29 mouse cellular contexts compared by ENCODE assay signal in genomic region chr1:165440788-165441187, GRCm38 (mm10). TPM values are rescaled to one million over a fixed set of nuclear protein-coding genes. Genes with fewer than 3 reads are reported as not detected.
A peak's percentile ranks its signal among the peaks of the same experiment; 100 is the strongest.
DNase-seq lines count a peak whose midpoint lies in the region; ATAC-seq and TF ChIP-seq lines count a peak whose summit lies in the region.
"Had no signal": no experiment of that assay in that cellular context is flagged by ENCODE, and none has a peak within 500 bp of the region (broad histone marks: within the 10 kb centered on the region; RNA-seq: fewer than 3 reads in every experiment).

No protein-coding gene starts in this region.

- H3K9me3 ChIP-seq in forebrain, embryonic 11.5 days (ENCODE audit: control insufficient read depth, low read length), result no peaks in the 10 kb centered on the region; the same call in 1 of the 2 replicates
- H3K9me3 ChIP-seq in forebrain, embryonic 12.5 days, result no peaks in the 10 kb centered on the region
- H3K9me3 ChIP-seq in hindbrain, embryonic 12.5 days (replicated peaks), result no peaks in the 10 kb centered on the region
- no peaks in the 10 kb centered on the region; the same call in 1 of the 2 replicates for H3K9me3 ChIP-seq in hindbrain, embryonic 10.5 days
- no peaks in the 10 kb centered on the region for H3K9me3 ChIP-seq in liver, embryonic 13.5 days (replicated peaks)
- no peaks in the 10 kb centered on the region for H3K9me3 ChIP-seq in liver, postnatal 0 days (ENCODE audit: low read length)
- H3K9me3 ChIP-seq in embryonic facial prominence, embryonic 12.5 days, result no peaks in the 10 kb centered on the region
- H3K9me3 ChIP-seq: embryonic facial prominence, embryonic 15.5 days; G1E had no signal

- ATAC-seq in forebrain, embryonic 11.5 days (replicated peaks; ENCODE audit: low FRiP score), result 0 out of 2 replicates have a peak, but pooled peaks have one; percentile 2
- no peak for ATAC-seq in forebrain, embryonic 12.5 days (ENCODE audit: low FRiP score)
- 0 out of 2 replicates have a peak, but pooled peaks have one; percentile 56 for ATAC-seq in hindbrain, embryonic 12.5 days (ENCODE audit: low FRiP score)
- ATAC-seq in liver, embryonic 13.5 days (ENCODE audit: low read depth), result peak; percentile 34; the same call in 1 of the 2 replicates
- ATAC-seq in liver, postnatal 0 days, result no peak
- 0 out of 2 replicates have a peak, but pooled peaks have one; percentile 41 for ATAC-seq in embryonic facial prominence, embryonic 12.5 days (ENCODE audit: insufficient number of reproducible peaks, insufficient read depth, low FRiP score, low TSS enrichment)
- ATAC-seq: forebrain, embryonic 14.5 days; intestine, embryonic 16.5 days; midbrain, embryonic 15.5 days had no signal

- no peak for DNase-seq in forebrain, embryonic 11.5 days (ENCODE audit: low spot score)
- no peak for DNase-seq in hindbrain, embryonic 10.5 days (ENCODE audit: low spot score)
- no peak for DNase-seq in liver, embryonic 13.5 days
- DNase-seq in liver, postnatal 0 days, result no peak
- DNase-seq in urinary bladder, postnatal 10 days (ENCODE audit: low spot score), result no peak
- DNase-seq: adrenal gland, adult 8-10 months; cerebellum, adult 8-10 months; cerebellum, postnatal 36 days; embryo, embryonic 11 days; kidney, adult 8-10 months; kidney, postnatal 36 days; lung, adult 2 months; lung, postnatal 10 days; right cerebral cortex, adult 18-20 months; spleen, adult 18-20 months; thymus, adult 18-20 months; thymus, postnatal 25 days had no signal

- no peak overlapping the region for H3K4me2 ChIP-seq in forebrain, embryonic 11.5 days (ENCODE audit: low read depth, low read length, severe bottlenecking)
- no peak overlapping the region for H3K4me2 ChIP-seq in forebrain, embryonic 12.5 days
- no peak overlapping the region for H3K4me2 ChIP-seq in hindbrain, embryonic 12.5 days (replicated peaks)
- H3K4me2 ChIP-seq in liver, embryonic 13.5 days, result no peak overlapping the region
- no peak overlapping the region for H3K4me2 ChIP-seq in liver, postnatal 0 days (ENCODE audit: low read depth, low read length)
- H3K4me2 ChIP-seq in embryonic facial prominence, embryonic 12.5 days (replicated peaks), result no peak overlapping the region
- H3K4me2 ChIP-seq: embryonic facial prominence, embryonic 15.5 days; limb, embryonic 13.5 days; midbrain, embryonic 15.5 days had no signal

- H3K4me1 ChIP-seq in forebrain, embryonic 11.5 days (replicated peaks; ENCODE audit: control insufficient read depth, insufficient read depth, low read length), result no peaks in the 10 kb centered on the region
- H3K4me1 ChIP-seq in forebrain, embryonic 12.5 days, result no peaks in the 10 kb centered on the region
- H3K4me1 ChIP-seq in hindbrain, embryonic 12.5 days, result no peaks in the 10 kb centered on the region
- peaks cover 7% of the 10 kb centered on the region for H3K4me1 ChIP-seq in hindbrain, embryonic 10.5 days (replicated peaks)
- peaks cover 18% of the 10 kb centered on the region for H3K4me1 ChIP-seq in liver, embryonic 13.5 days (replicated peaks)
- peaks cover 6% of the 10 kb centered on the region; the same call in 1 of the 2 replicates for H3K4me1 ChIP-seq in liver, postnatal 0 days (ENCODE audit: insufficient read depth)
- H3K4me1 ChIP-seq in embryonic facial prominence, embryonic 12.5 days, result no peaks in the 10 kb centered on the region
- H3K4me1 ChIP-seq: limb, embryonic 13.5 days; midbrain, embryonic 15.5 days had no signal

- H3K27ac ChIP-seq in forebrain, embryonic 11.5 days (ENCODE audit: low read depth, low read length), result no peak overlapping the region
- no peak overlapping the region for H3K27ac ChIP-seq in forebrain, embryonic 12.5 days
- H3K27ac ChIP-seq in hindbrain, embryonic 12.5 days, result no peak overlapping the region
- no peak overlapping the region for H3K27ac ChIP-seq in hindbrain, embryonic 10.5 days
- no peak overlapping the region for H3K27ac ChIP-seq in liver, embryonic 13.5 days
- no peak overlapping the region for H3K27ac ChIP-seq in liver, postnatal 0 days (ENCODE audit: low read depth)
- no peak overlapping the region for H3K27ac ChIP-seq in embryonic facial prominence, embryonic 12.5 days
- H3K27ac ChIP-seq: embryonic facial prominence, embryonic 15.5 days; layer of hippocampus, adult 2 months; limb, embryonic 13.5 days; macrophage; midbrain, embryonic 15.5 days; stomach, postnatal 0 days had no signal

- no peaks in the 10 kb centered on the region for H3K36me3 ChIP-seq in forebrain, embryonic 11.5 days (ENCODE audit: control insufficient read depth, insufficient read depth, low read length)
- H3K36me3 ChIP-seq in forebrain, embryonic 12.5 days (replicated peaks), result no peaks in the 10 kb centered on the region
- no peaks in the 10 kb centered on the region for H3K36me3 ChIP-seq in hindbrain, embryonic 12.5 days
- H3K36me3 ChIP-seq in hindbrain, embryonic 10.5 days, result no peaks in the 10 kb centered on the region
- H3K36me3 ChIP-seq in liver, embryonic 13.5 days, result no peaks in the 10 kb centered on the region
- H3K36me3 ChIP-seq in liver, postnatal 0 days (replicated peaks; ENCODE audit: insufficient read depth, low read length), result no peaks in the 10 kb centered on the region
- H3K36me3 ChIP-seq in embryonic facial prominence, embryonic 12.5 days, result no peaks in the 10 kb centered on the region
- H3K36me3 ChIP-seq: embryonic facial prominence, embryonic 15.5 days; limb, embryonic 13.5 days; midbrain, embryonic 15.5 days had no signal

- no peak for TF ChIP-seq EP300 in liver, postnatal 0 days (IDR thresholded peaks at IDR 0.05; ENCODE audit: low read depth)

- H3K4me3 ChIP-seq in forebrain, embryonic 11.5 days (ENCODE audit: low read depth, low read length), result no peak overlapping the region
- H3K4me3 ChIP-seq in forebrain, embryonic 12.5 days (replicated peaks), result no peak overlapping the region
- H3K4me3 ChIP-seq in hindbrain, embryonic 12.5 days, result no peak overlapping the region
- no peak overlapping the region for H3K4me3 ChIP-seq in hindbrain, embryonic 10.5 days
- no peak overlapping the region for H3K4me3 ChIP-seq in liver, embryonic 13.5 days (replicated peaks)
- H3K4me3 ChIP-seq in liver, postnatal 0 days (ENCODE audit: low read depth, low read length), result no peak overlapping the region
- no peak overlapping the region for H3K4me3 ChIP-seq in embryonic facial prominence, embryonic 12.5 days
- H3K4me3 ChIP-seq: embryonic facial prominence, embryonic 15.5 days; layer of hippocampus, adult 2 months; limb, embryonic 13.5 days; midbrain, embryonic 15.5 days had no signal

- no peak for TF ChIP-seq CTCF in liver, postnatal 0 days (IDR thresholded peaks at IDR 0.05; ENCODE audit: low read depth)

- H3K27me3 ChIP-seq in forebrain, embryonic 11.5 days (ENCODE audit: control insufficient read depth, insufficient read depth, low read length), result no peaks in the 10 kb centered on the region
- H3K27me3 ChIP-seq in forebrain, embryonic 12.5 days, result no peaks in the 10 kb centered on the region
- H3K27me3 ChIP-seq in hindbrain, embryonic 12.5 days, result no peaks in the 10 kb centered on the region
- H3K27me3 ChIP-seq in hindbrain, embryonic 10.5 days (ENCODE audit: insufficient read depth, poor library complexity, severe bottlenecking), result no peaks in the 10 kb centered on the region
- no peaks in the 10 kb centered on the region for H3K27me3 ChIP-seq in liver, embryonic 13.5 days
- no peaks in the 10 kb centered on the region for H3K27me3 ChIP-seq in liver, postnatal 0 days (ENCODE audit: insufficient read depth, low read length)
- no peaks in the 10 kb centered on the region for H3K27me3 ChIP-seq in embryonic facial prominence, embryonic 12.5 days
- H3K27me3 ChIP-seq: embryonic facial prominence, embryonic 15.5 days; limb, embryonic 13.5 days; midbrain, embryonic 15.5 days had no signal

- WGBS in forebrain, embryonic 11.5 days, result 75% methylated on average over 3 of the region's 3 CpGs
- WGBS in forebrain, embryonic 12.5 days, result 74% methylated on average over 3 of the region's 3 CpGs
- 74% methylated on average over 3 of the region's 3 CpGs for WGBS in hindbrain, embryonic 12.5 days
- 71% methylated on average over 3 of the region's 3 CpGs for WGBS in hindbrain, embryonic 10.5 days
- 62% methylated on average over 3 of the region's 3 CpGs for WGBS in liver, embryonic 13.5 days (ENCODE audit: insufficient replicate concordance)
- 76% methylated on average over 3 of the region's 3 CpGs for WGBS in liver, postnatal 0 days (ENCODE audit: insufficient replicate concordance)
- WGBS in embryonic facial prominence, embryonic 12.5 days, result 68% methylated on average over 3 of the region's 3 CpGs

- no peak overlapping the region for H3K9ac ChIP-seq in forebrain, embryonic 11.5 days (ENCODE audit: low read length)
- no peak overlapping the region for H3K9ac ChIP-seq in forebrain, embryonic 12.5 days
- no peak overlapping the region for H3K9ac ChIP-seq in hindbrain, embryonic 12.5 days
- H3K9ac ChIP-seq in liver, embryonic 13.5 days, result no peak overlapping the region
- H3K9ac ChIP-seq in liver, postnatal 0 days (replicated peaks), result no peak overlapping the region
- no peak overlapping the region for H3K9ac ChIP-seq in embryonic facial prominence, embryonic 12.5 days
- H3K9ac ChIP-seq: embryonic facial prominence, embryonic 15.5 days; limb, embryonic 13.5 days; midbrain, embryonic 15.5 days had no signal

RNA-seq across cellular contexts. Expression of gene Dcaf6, which starts 19.5 kb away (rescaled TPM):
- 7.8 and 8.1 TPM in 2 replicates for polyA plus RNA-seq in forebrain, embryonic 11.5 days (2014; fragmentation: Nextera tagmentation; extraction: Ambion mirVana)
- polyA plus RNA-seq in forebrain, embryonic 12.5 days (2016; fragmentation: Nextera tagmentation; extraction: Ambion mirVana), result 8.8 and 9.9 TPM in 2 replicates
- polyA plus RNA-seq in hindbrain, embryonic 12.5 days (2016; fragmentation: Nextera tagmentation; extraction: Ambion mirVana), result 12.4 and 12.9 TPM in 2 replicates
- polyA plus RNA-seq in hindbrain, embryonic 10.5 days (2016; fragmentation: Nextera tagmentation; extraction: Ambion mirVana), result 6.4 and 6.6 TPM in 2 replicates
- polyA plus RNA-seq in liver, embryonic 13.5 days (2015; fragmentation: Nextera tagmentation; extraction: Ambion mirVana), result 13.2 and 15.6 TPM in 2 replicates
- 17.0 and 17.4 TPM in 2 replicates for polyA plus RNA-seq in liver, postnatal 0 days (2015; fragmentation: Nextera tagmentation; extraction: Ambion mirVana)
- polyA plus RNA-seq in embryonic facial prominence, embryonic 12.5 days (2016; fragmentation: Nextera tagmentation; extraction: Ambion mirVana), result 10.9 and 13.2 TPM in 2 replicates

RNA-seq across cellular contexts. Expression of gene Mpc2, which starts 19.6 kb away (rescaled TPM):
- 95.8 and 100.0 TPM in 2 replicates for polyA plus RNA-seq in forebrain, embryonic 11.5 days (2014; fragmentation: Nextera tagmentation; extraction: Ambion mirVana)
- polyA plus RNA-seq in forebrain, embryonic 12.5 days (2016; fragmentation: Nextera tagmentation; extraction: Ambion mirVana), result 126 and 128 TPM in 2 replicates
- 145 and 146 TPM in 2 replicates for polyA plus RNA-seq in hindbrain, embryonic 12.5 days (2016; fragmentation: Nextera tagmentation; extraction: Ambion mirVana)
- 87.5 and 119 TPM in 2 replicates for polyA plus RNA-seq in hindbrain, embryonic 10.5 days (2016; fragmentation: Nextera tagmentation; extraction: Ambion mirVana)
- 230 and 248 TPM in 2 replicates for polyA plus RNA-seq in liver, embryonic 13.5 days (2015; fragmentation: Nextera tagmentation; extraction: Ambion mirVana)
- 858 and 927 TPM in 2 replicates for polyA plus RNA-seq in liver, postnatal 0 days (2015; fragmentation: Nextera tagmentation; extraction: Ambion mirVana)
- polyA plus RNA-seq in embryonic facial prominence, embryonic 12.5 days (2016; fragmentation: Nextera tagmentation; extraction: Ambion mirVana), result 130 and 137 TPM in 2 replicates

RNA-seq across cellular contexts. Expression of gene Adcy10, which starts 44.2 kb away (rescaled TPM):
- polyA plus RNA-seq in forebrain, embryonic 11.5 days (2014; fragmentation: Nextera tagmentation; extraction: Ambion mirVana), result 0.05 and 0.13 TPM in 2 replicates
- 0.17 TPM in 2 replicates for polyA plus RNA-seq in forebrain, embryonic 12.5 days (2016; fragmentation: Nextera tagmentation; extraction: Ambion mirVana)
- polyA plus RNA-seq in hindbrain, embryonic 12.5 days (2016; fragmentation: Nextera tagmentation; extraction: Ambion mirVana), result 0.09 and 0.12 TPM in 2 replicates
- polyA plus RNA-seq in hindbrain, embryonic 10.5 days (2016; fragmentation: Nextera tagmentation; extraction: Ambion mirVana), result 0.07 TPM in 1 of 2 replicates, not detected in the other
- polyA plus RNA-seq in liver, embryonic 13.5 days (2015; fragmentation: Nextera tagmentation; extraction: Ambion mirVana), result 0.05 TPM in 1 of 2 replicates, not detected in the other
- 0.08 and 0.19 TPM in 2 replicates for polyA plus RNA-seq in liver, postnatal 0 days (2015; fragmentation: Nextera tagmentation; extraction: Ambion mirVana)
- polyA plus RNA-seq in embryonic facial prominence, embryonic 12.5 days (2016; fragmentation: Nextera tagmentation; extraction: Ambion mirVana), result 0.08 and 0.15 TPM in 2 replicates
- polyA plus RNA-seq: embryonic facial prominence, embryonic 15.5 days; G1E; intestine, embryonic 16.5 days; limb, embryonic 13.5 days; macrophage; stomach, postnatal 0 days had no signal

Comparison
In these comparisons a context has a peak if more than half of its experiments do, and no peak if none do; other contexts are left out.
1. ATAC-seq: peak in forebrain, embryonic 11.5 days (single experiment), hindbrain, embryonic 12.5 days (single experiment), liver, embryonic 13.5 days (single experiment) and embryonic facial prominence, embryonic 12.5 days (single experiment); none in forebrain, embryonic 12.5 days (single experiment) and liver, postnatal 0 days (single experiment).